Mouse (Mus musculus) erythroblast, embryonic 14.5 days (primary cell): ENCODE measurements around the gene Tenm4. TPM values are rescaled to one million over a fixed set of nuclear protein-coding genes. Genes with fewer than 3 reads are reported as not detected.
A peak's percentile ranks its signal among the peaks of the same experiment; 100 is the strongest.

Source experiments
- H3K27me3 ChIP-seq: 2 replicates; pipeline ENCODE4 v1.6.1; 2012; ENCODE audit warnings: inconsistent platforms; ENCODE audit not compliant: control insufficient read depth
- H3K36me3 ChIP-seq: 2 replicates; pipeline ENCODE4 v1.6.1; 2012; ENCODE audit warnings: mild to moderate bottlenecking, inconsistent platforms; ENCODE audit not compliant: control insufficient read depth
- H3K4me1 ChIP-seq: 2 replicates; pipeline ENCODE4 v1.6.1; 2012; ENCODE audit warnings: inconsistent platforms; ENCODE audit not compliant: control insufficient read depth
- H3K4me3 ChIP-seq: replicated peaks from 2 replicates; pipeline ENCODE3; 2012; ENCODE audit warnings: moderate library complexity, mild to moderate bottlenecking, inconsistent platforms
- H3K9me3 ChIP-seq: 2 replicates; pipeline ENCODE4 v1.6.1; 2012; ENCODE audit warnings: low read length, inconsistent platforms, mixed read lengths; ENCODE audit not compliant: control insufficient read depth
- GATA1 ChIP-seq: IDR thresholded peaks from 2 replicates; pipeline ENCODE4 v1.6.1; 2012; ENCODE audit warnings: low read length, inconsistent platforms, mixed read lengths
- TAL1 ChIP-seq: IDR thresholded peaks from 3 replicates; pipeline ENCODE4 v1.6.1; 2012; ENCODE audit warnings: low read length, inconsistent platforms, mixed read lengths
- polyA plus RNA-seq: library from polyadenylated mRNA; stranded (reverse); fragments of >175 nt; gene quantifications from 2 replicates; pipeline ENCODE4 v1.2.3, GENCODE M21; 2012

The Tenm4 gene
- polyA plus RNA-seq, 1 experiment = not detected

DNA sequence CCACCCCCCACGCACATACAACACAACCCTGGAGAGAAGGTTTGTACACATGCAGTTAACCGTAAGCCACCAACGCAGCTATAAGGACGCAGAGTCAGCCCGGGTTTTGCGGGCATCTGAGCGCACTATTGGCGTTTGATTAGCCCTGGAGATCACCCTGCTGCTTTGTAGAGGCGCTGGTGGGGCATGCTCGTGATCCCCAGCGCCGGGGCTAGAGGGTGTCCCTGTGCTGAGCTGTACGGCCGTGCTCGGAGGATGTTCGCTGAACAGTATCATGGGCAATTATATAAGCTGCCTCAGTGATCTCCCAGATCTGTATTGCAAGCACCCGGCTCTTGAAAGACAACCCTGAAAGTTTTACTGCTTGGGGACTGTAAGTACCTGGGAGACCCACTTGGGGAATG, 40.6 kb downstream of the Tenm4 start:
- Histone ChIP-seq H3K4me3 (no peak overlapping the region), H3K36me3 (no peaks in the 10 kb centered on the region), H3K9me3 (no peaks in the 10 kb centered on the region; the same call in 1 of the 2 replicates), H3K4me1 (no peaks in the 10 kb centered on the region), H3K27me3 (peaks cover 68% of the 10 kb centered on the region)
- no peak for TF ChIP-seq TAL1
- no peak for TF ChIP-seq GATA1

GRCm38 (mm10) chr7:96212224-96212591, 41.2 kb downstream of the Tenm4 start:
- Histone ChIP-seq H3K36me3 (no peaks in the 10 kb centered on the region), H3K4me3 (no peak overlapping the region), H3K4me1 (no peaks in the 10 kb centered on the region), H3K9me3 (no peaks in the 10 kb centered on the region; the same call in 1 of the 2 replicates), H3K27me3 (peaks cover 67% of the 10 kb centered on the region)
- TF ChIP-seq TAL1 = no peak
- TF ChIP-seq GATA1 = no peak

GRCm38 (mm10) chr7:96212592-96213541, 41.8 kb downstream of the Tenm4 start:
- Histone ChIP-seq H3K4me1 (no peaks in the 10 kb centered on the region), H3K36me3 (no peaks in the 10 kb centered on the region), H3K27me3 (peaks cover 65% of the 10 kb centered on the region), H3K4me3 (peak overlapping the region; percentile 16), H3K9me3 (no peaks in the 10 kb centered on the region; the same call in 1 of the 2 replicates)
- no peak for TF ChIP-seq GATA1
- no peak for TF ChIP-seq TAL1

DNA sequence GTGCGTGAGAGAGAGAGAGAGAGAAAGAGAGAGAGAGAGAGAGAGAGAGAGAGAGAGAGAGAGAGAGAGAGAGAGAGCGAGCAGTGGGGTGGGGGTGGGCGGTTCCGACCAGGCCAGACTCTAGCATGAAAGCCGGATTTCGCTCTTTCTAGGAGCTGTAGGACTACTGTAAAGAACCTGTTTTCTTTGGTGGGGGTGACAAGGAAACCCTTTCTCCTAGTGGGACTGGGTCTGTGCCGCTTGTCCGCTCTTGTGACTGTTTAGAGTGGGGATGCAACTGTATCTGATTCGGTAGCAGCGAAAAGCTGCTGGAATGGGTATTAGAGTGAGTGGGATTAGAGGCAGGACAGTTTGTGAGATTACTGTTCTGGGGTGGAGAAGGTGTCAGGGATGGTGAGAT, 42.7 kb downstream of the Tenm4 start:
- peaks cover 61% of the 10 kb centered on the region for H3K27me3 ChIP-seq
- H3K4me1 ChIP-seq = no peaks in the 10 kb centered on the region
- H3K36me3 ChIP-seq = no peaks in the 10 kb centered on the region
- H3K9me3 ChIP-seq = no peaks in the 10 kb centered on the region; the same call in 1 of the 2 replicates
- no peak overlapping the region for H3K4me3 ChIP-seq
- no peak for TF ChIP-seq GATA1
- TF ChIP-seq TAL1 = no peak

GRCm38 (mm10) chr7:96214876-96215275, 43.8 kb downstream of the Tenm4 start:
- no peaks in the 10 kb centered on the region for H3K36me3 ChIP-seq
- H3K4me1 ChIP-seq = no peaks in the 10 kb centered on the region
- H3K9me3 ChIP-seq = no peaks in the 10 kb centered on the region; the same call in 1 of the 2 replicates
- H3K27me3 ChIP-seq = peaks cover 50% of the 10 kb centered on the region
- no peak overlapping the region for H3K4me3 ChIP-seq
- no peak for TF ChIP-seq TAL1

- TF ChIP-seq GATA1 (no peak), TAL1 (no peak)
Measured at GRCm38 (mm10) chr7:96215894-96216509, 45.0 kb downstream of the Tenm4 start.

DNA sequence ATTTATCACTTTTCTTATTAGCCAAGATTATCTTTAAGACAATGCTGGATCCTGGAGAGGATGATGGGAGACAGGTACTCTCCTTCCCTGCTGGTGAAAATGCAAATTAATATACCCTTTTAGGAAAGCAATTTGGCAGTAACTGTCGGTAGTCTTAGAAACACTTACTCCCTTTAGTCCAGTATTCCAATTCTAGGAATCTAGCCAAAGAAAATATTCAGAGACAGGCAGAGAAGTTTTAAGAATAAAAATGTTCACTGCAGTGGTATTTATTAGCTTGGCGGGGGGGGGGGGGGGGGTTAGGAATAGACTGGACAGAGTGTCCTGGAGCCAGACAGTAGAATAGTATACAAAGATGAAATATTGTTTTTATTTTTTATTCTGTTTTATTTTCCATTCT, 48.3 kb downstream of the Tenm4 start:
- H3K27me3 ChIP-seq = peaks cover 4% of the 10 kb centered on the region
- no peaks in the 10 kb centered on the region for H3K9me3 ChIP-seq
- no peaks in the 10 kb centered on the region for H3K4me1 ChIP-seq
- no peak for TF ChIP-seq GATA1
- TF ChIP-seq TAL1 = no peak
- H3K4me3 ChIP-seq = no peak overlapping the region
- H3K36me3 ChIP-seq = no peaks in the 10 kb centered on the region

More at GRCm38 (mm10) chr7:96215894-96216509, 45.0 kb downstream of the Tenm4 start:
- no peaks in the 10 kb centered on the region for H3K4me1 ChIP-seq
- H3K4me3 ChIP-seq = no peak overlapping the region
- peaks cover 38% of the 10 kb centered on the region for H3K27me3 ChIP-seq
- H3K9me3 ChIP-seq = no peaks in the 10 kb centered on the region
- no peaks in the 10 kb centered on the region for H3K36me3 ChIP-seq

DNA sequence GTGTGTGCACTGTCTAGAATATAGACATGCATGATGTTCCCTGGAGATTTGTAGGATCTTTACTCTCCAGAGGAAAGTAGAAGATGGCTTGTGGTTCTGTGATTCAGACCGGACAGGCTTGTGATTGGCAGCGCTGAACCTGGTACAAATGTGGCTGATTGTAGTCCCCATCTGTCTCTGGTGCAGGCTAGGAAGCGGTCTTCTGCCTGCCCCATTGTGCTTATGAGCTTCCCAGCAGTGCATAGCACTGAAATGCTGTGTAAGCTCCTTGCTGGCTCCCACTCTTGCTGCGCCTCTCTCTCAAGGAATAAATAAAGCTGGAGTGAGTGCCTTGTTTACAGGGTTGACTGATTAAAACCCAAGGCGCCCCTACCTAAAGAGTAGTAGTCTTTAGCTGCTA, 49.6 kb downstream of the Tenm4 start:
- Histone ChIP-seq H3K4me1 (no peaks in the 10 kb centered on the region), H3K36me3 (no peaks in the 10 kb centered on the region), H3K9me3 (no peaks in the 10 kb centered on the region), H3K4me3 (no peak overlapping the region), H3K27me3 (no peaks in the 10 kb centered on the region)
- no peak for TF ChIP-seq GATA1
- no peak for TF ChIP-seq TAL1

- Histone ChIP-seq H3K9me3 (no peaks in the 10 kb centered on the region), H3K4me1 (no peaks in the 10 kb centered on the region), H3K4me3 (no peak overlapping the region), H3K27me3 (no peaks in the 10 kb centered on the region), H3K36me3 (no peaks in the 10 kb centered on the region)
- no peak for TF ChIP-seq TAL1
- TF ChIP-seq GATA1 = no peak
Measured at GRCm38 (mm10) chr7:96222569-96222968, 51.5 kb downstream of the Tenm4 start.
